Mouse (Mus musculus): ENCODE measurements around the gene Gclm.

DNA sequence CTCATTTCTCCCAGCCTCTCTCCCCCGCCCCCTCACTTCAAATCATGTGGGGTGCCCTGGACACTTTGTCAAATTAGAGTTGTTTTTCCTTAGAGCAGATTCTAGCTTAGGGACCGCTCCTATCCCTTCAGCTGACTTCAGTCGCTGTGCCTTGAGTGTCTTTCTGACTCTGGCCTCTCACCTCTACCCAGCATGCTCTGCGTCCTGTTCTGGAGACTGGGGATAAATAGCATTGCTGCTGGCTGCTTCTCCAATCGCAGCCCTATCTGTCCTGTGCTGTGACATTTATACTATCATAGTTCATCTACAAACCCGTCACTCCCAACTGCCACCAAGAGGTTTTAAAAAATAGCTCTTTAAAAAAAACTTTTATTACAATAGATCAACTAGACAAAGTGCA lies 2.5 kb upstream of the Gclm start:
- no peak for TF ChIP-seq POLR2A (IDR thresholded peaks at IDR 0.05; ENCODE audit: insufficient read depth, low read length)
- no peak for TF ChIP-seq CTCF (IDR thresholded peaks at IDR 0.05; ENCODE audit: low read depth, low read length)
